Mouse (Mus musculus) testis, postnatal 10 days (tissue): ENCODE results near the gene Emilin3.

Source experiments
- DNase-seq: peaks from one replicate; pipeline ENCODE4 v3.0.0; 2021; ENCODE audit warnings: low spot score

The Emilin3 gene

DNA sequence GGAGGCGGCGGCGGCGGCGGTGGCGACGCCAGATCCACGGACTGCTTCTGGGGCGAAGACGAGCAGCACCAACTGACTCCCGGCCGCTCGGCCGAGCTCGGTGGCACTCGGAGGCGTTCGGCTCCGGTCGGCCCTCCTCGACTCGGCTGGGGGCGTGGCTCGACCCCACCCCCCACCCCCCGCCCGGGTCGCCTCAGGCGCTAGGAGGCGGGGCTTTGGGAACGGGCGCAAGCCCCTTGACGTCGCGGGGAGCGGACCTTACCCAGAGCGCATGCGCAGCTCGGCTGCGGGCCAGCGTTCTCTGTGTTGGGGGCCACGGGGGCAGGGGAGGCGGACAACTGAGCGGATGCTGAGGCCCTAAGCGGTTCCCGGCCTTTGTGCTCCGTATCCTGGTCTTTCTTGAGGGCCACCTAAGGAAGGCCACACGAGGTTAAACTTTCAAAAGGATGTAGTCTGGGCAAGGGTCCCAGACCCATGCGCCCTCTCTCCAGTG, 39.2 kb downstream of the Emilin3 start, which contains the start of gene Zhx3:
TSS of gene Zhx3 (minus strand) at position 109 of the 493 bp plus-strand sequence.
- peak; percentile 96 for DNase-seq

DNA sequence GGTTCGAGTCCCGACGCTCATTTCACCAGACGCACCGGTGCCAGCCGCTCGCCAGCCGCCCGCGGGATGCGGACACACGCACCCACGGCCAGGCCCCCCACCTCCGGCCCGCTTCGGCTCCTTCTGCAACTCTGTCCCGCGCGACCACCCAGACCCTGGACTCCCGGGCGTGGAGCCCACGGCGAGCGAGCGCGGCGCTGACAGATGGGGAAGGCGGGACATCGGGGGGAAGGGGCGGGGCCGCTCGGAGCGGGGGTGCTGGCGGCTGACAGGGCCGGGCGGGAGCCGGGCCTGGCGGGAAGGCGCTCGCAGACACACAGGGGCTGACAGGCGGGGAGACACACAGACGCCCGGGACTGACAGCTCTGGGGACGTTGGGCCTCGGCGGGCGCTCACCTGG, 39.7 kb downstream of the Emilin3 start:
- DNase-seq: peak; percentile 91

- DNase-seq: no peak
Measured at GRCm38 (mm10) chr2:160871310-160871709, 40.8 kb downstream of the Emilin3 start.

DNA sequence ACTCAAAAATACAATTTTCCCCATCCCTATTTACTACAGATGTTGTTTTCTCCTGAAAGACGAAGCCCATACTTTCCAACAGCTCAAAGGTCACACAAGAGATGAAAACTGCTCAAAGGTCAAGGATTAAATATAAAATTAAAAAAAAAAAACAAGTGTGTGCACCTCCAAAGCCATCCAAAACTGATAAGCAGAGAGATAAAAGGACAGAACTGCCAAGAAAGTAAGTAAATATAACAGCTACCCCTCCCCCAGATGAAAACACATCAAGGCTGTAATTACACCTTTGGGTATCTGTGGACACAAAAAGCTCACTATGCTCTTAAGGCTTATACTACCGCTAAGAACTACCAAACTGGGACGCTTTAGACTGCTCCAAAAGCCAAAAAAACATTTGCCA, 42.7 kb downstream of the Emilin3 start:
- DNase-seq: no peak

DNA sequence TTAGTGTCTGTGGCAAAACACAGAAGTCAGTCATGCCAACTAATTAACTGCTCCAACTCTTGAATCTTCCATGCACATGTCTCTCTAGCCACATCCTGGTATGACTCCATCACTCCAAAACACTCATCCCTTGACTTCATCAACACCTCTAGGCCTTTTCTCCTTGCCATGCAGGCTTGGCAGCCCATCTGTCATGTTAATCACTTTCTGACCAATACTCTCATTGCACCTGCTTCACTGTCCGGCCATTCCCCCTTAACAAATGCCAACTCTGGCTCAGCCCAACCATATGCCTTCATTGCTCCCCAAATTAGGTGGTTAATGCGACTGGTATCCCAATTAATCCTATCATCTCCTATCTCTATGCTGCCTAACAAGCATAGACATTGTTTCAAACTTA, 46.9 kb downstream of the Emilin3 start:
- no peak for DNase-seq

DNA sequence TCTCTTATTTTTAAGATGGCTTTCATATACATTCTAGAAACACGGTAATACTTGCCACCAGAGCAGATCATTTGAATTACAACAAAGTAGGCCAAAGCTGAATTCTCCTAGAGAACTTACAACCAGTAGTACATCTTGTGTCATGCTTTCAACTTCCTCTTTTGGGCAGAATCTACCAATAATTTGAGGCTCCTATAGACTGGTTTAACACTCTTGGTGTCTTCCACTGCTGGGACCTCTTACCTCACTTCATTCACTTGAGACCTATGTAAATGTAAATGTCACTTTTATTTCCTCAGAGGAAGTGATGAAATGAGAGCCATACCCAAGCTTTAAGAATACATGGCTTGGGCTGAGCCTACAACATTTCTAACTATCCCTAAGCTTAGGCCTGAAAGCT, 48.0 kb downstream of the Emilin3 start:
- DNase-seq: no peak

DNA sequence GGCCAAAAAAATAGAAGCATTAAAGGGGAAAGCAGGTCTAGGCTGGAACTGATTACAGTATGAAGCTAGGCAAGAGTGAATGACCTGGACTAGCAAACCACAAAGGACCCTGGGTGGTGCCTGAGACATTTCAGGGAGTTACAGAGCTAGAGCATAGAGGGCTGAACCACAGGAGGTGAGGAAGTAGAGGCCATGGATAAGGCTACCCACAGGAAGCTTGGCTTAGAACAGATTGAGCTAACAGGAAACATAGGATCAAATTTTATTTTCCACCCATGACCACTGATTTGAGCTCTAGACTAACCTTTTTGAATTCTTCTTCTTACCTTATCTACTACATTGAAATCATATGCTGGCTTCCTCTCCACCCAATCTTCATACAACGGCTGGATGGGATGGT, 51.8 kb downstream of the Emilin3 start:
- DNase-seq: no peak
